Mouse (Mus musculus) lung, embryonic 16.5 days (tissue): ENCODE results near the gene Map2k6. TPM values are rescaled to one million over a fixed set of nuclear protein-coding genes. Genes with fewer than 3 reads are reported as not detected.
A peak's percentile ranks its signal among the peaks of the same experiment; 100 is the strongest.

ENCODE experiments used
- ATAC-seq: fragments of 200-750 bp; cut with Nextera tagmentation; 2 replicates; pipeline ENCODE4 v1.8.0; 2017; ENCODE audit warnings: low read depth, mild to moderate bottlenecking, moderate library complexity
- H3K27ac ChIP-seq: fragments of 300-500 bp; sonication (generic); 2 replicates; pipeline ENCODE4 v1.5.1; 2014; ENCODE audit warnings: mild to moderate bottlenecking, control low read depth, low read length
- H3K27me3 ChIP-seq: fragments of 300-500 bp; sonication (generic); 2 replicates; pipeline ENCODE4 v1.6.1; 2014; ENCODE audit warnings: low read depth, low read length, mixed read lengths; ENCODE audit not compliant: control insufficient read depth, insufficient read depth
- H3K36me3 ChIP-seq: fragments of 300-500 bp; sonication (generic); 2 replicates; pipeline ENCODE4 v1.6.1; 2014; ENCODE audit warnings: low read length; ENCODE audit not compliant: control insufficient read depth, insufficient read depth
- H3K4me1 ChIP-seq: fragments of 300-500 bp; sonication (generic); replicated peaks from 2 replicates; pipeline ENCODE4 v1.6.1; 2014; ENCODE audit warnings: low read length, mixed read lengths; ENCODE audit not compliant: control insufficient read depth, insufficient read depth
- H3K4me2 ChIP-seq: fragments of 300-500 bp; sonication (generic); 2 replicates; pipeline ENCODE4 v1.6.1; 2014; ENCODE audit warnings: low read depth, low read length, control low read depth
- H3K4me3 ChIP-seq: fragments of 300-500 bp; sonication (generic); 2 replicates; pipeline ENCODE4 v1.5.1; 2014; ENCODE audit warnings: mild to moderate bottlenecking, low read length, control low read depth
- H3K9ac ChIP-seq: fragments of 300-500 bp; sonication (generic); 2 replicates; pipeline ENCODE4 v1.6.1; 2014; ENCODE audit warnings: low read length, control low read depth
- H3K9me3 ChIP-seq: fragments of 300-500 bp; sonication (generic); 2 replicates; pipeline ENCODE4 v1.6.1; 2016; ENCODE audit warnings: low read length; ENCODE audit not compliant: control insufficient read depth
- WGBS: fragments of 180-500 bp; shearing (Covaris S2); extraction: QIAGEN DNeasy Blood & Tissue Kit; methylation state at CpG from one replicate; pipeline ENCODE4 v1.1.7; 2014; 5-methylcytosine and 5-hydroxymethylcytosine counted together
- polyA plus RNA-seq: library from polyadenylated mRNA; unstranded; fragments of >200 nt; fragmentation: Nextera tagmentation; extraction: Ambion mirVana; gene quantifications from 2 replicates; pipeline ENCODE4 v1.2.1, GENCODE M21; 2015

The Map2k6 gene
- polyA plus RNA-seq, 1 experiment from 2014 or later = 17.6 TPM

- Histone ChIP-seq H3K4me2 (no peak overlapping the region), H3K4me1 (peaks cover 7% of the 10 kb centered on the region), H3K36me3 (no peaks in the 10 kb centered on the region; the same call in 1 of the 2 replicates), H3K4me3 (no peak overlapping the region), H3K9ac (no peak overlapping the region), H3K9me3 (peaks cover 2% of the 10 kb centered on the region), H3K27ac (no peak overlapping the region), H3K27me3 (no peaks in the 10 kb centered on the region)
- no peak for ATAC-seq
- 96% methylated on average over 1 of the region's 1 CpGs for WGBS
These were observed 85.5 kb downstream of the Map2k6 start for GRCm38 (mm10) chr11:110484426-110484825.

GRCm38 (mm10) chr11:110485081-110485480, 86.2 kb downstream of the Map2k6 start:
- no peaks in the 10 kb centered on the region for H3K27me3 ChIP-seq
- WGBS = 71% methylated on average over 6 of the region's 6 CpGs
- no peak overlapping the region for H3K4me2 ChIP-seq
- no peaks in the 10 kb centered on the region; the same call in 1 of the 2 replicates for H3K4me1 ChIP-seq
- H3K9ac ChIP-seq = no peak overlapping the region
- peaks cover 2% of the 10 kb centered on the region for H3K9me3 ChIP-seq
- no peak for ATAC-seq
- no peaks in the 10 kb centered on the region; the same call in 1 of the 2 replicates for H3K36me3 ChIP-seq
- H3K27ac ChIP-seq = no peak overlapping the region
- no peak overlapping the region for H3K4me3 ChIP-seq

- Histone ChIP-seq H3K9ac (no peak overlapping the region), H3K27me3 (no peaks in the 10 kb centered on the region), H3K36me3 (peaks cover 7% of the 10 kb centered on the region), H3K4me3 (no peak overlapping the region), H3K4me1 (no peaks in the 10 kb centered on the region), H3K4me2 (no peak overlapping the region), H3K27ac (no peak overlapping the region), H3K9me3 (peaks cover 5% of the 10 kb centered on the region)
- 87% methylated on average over 6 of the region's 6 CpGs for WGBS
- ATAC-seq = no peak
These were observed 88.9 kb downstream of the Map2k6 start for GRCm38 (mm10) chr11:110487796-110488195.

DNA sequence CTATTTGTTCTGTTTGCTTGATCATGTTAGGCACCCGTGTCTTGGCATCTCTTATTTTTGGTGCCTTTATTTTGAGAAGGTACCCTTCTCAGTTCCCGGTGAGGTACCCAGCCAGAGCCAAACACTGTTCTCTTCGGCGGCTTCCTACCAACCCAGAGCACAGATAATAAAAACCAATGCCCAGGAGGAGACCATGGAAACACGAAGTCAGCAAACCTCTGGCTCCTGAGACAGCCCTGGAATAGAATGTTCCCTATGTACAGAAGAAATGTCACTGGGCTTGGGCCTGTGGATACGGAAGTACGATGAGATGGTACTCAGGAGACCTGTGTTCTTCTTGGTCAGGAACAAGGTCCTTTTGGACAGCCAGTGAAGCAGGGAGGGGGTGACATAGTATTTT, 89.4 kb downstream of the Map2k6 start:
- no peak overlapping the region for H3K4me2 ChIP-seq
- H3K9me3 ChIP-seq = peaks cover 5% of the 10 kb centered on the region
- peaks cover 10% of the 10 kb centered on the region for H3K36me3 ChIP-seq
- ATAC-seq = no peak
- 93% methylated on average over 7 of the region's 7 CpGs for WGBS
- H3K27me3 ChIP-seq = no peaks in the 10 kb centered on the region
- H3K9ac ChIP-seq = no peak overlapping the region
- no peaks in the 10 kb centered on the region for H3K4me1 ChIP-seq
- no peak overlapping the region for H3K27ac ChIP-seq
- H3K4me3 ChIP-seq = no peak overlapping the region

DNA sequence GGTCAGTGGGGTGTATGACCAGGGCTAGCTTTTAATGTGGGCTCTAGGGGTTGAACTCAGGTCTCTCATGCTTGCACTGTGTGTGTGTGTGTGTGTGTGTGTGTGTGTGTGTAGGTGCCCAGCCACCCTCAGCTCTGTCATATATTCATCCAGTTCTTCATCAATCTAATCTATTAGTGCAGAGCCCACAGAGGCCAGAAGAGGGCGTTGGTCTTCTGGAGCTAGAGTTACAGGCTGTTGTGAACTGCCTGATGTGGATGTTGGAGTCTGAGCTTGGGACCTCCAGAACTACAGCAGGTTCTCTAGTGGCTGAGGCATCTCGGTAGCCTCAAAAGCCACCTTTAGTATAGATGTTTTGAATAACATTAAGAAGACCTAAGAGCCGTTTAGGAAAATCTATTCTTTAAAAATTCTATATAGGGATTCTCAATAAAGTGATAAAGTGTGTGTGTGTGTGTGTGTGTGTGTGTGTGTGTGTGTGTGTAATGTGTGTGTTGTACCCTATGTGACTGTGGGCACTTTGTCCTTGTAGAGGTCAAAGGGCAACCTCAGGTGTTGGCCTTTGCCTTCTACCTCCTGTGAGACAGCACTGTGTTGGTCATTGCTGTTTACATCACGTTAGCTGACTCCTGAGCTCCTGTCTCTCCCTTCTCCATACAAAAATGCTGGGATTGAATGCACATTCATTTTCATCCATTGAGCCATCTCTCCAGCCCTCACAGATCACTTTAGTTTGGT, 96.6 kb downstream of the Map2k6 start:
- no peak overlapping the region for H3K9ac ChIP-seq
- H3K36me3 ChIP-seq = peaks cover 19% of the 10 kb centered on the region
- no peak overlapping the region for H3K27ac ChIP-seq
- no peaks in the 10 kb centered on the region for H3K27me3 ChIP-seq
- WGBS = 79% methylated on average over 4 of the region's 4 CpGs
- H3K4me1 ChIP-seq = peaks cover 4% of the 10 kb centered on the region
- H3K4me2 ChIP-seq = no peak overlapping the region
- H3K9me3 ChIP-seq = peaks cover 3% of the 10 kb centered on the region; the same call in 1 of the 2 replicates
- H3K4me3 ChIP-seq = no peak overlapping the region
- ATAC-seq = no peak

GRCm38 (mm10) chr11:110496061-110496446, 97.1 kb downstream of the Map2k6 start:
- 47% methylated on average over 12 of the region's 12 CpGs for WGBS
- H3K27ac ChIP-seq = no peak overlapping the region
- H3K36me3 ChIP-seq = peaks cover 19% of the 10 kb centered on the region

GRCm38 (mm10) chr11:110497743-110498142, 98.8 kb downstream of the Map2k6 start:
- Histone ChIP-seq H3K4me2 (no peak overlapping the region), H3K9ac (no peak overlapping the region), H3K4me3 (no peak overlapping the region), H3K36me3 (peaks cover 13% of the 10 kb centered on the region), H3K4me1 (peaks cover 4% of the 10 kb centered on the region), H3K27me3 (no peaks in the 10 kb centered on the region), H3K27ac (no peak overlapping the region), H3K9me3 (no peaks in the 10 kb centered on the region)
- whole genome bisulfite sequencing = 88% methylated on average over 8 of the region's 8 CpGs
- ATAC-seq = no peak

More at GRCm38 (mm10) chr11:110496061-110496446, 97.1 kb downstream of the Map2k6 start:
- peaks cover 4% of the 10 kb centered on the region for H3K4me1 ChIP-seq
- no peaks in the 10 kb centered on the region for H3K27me3 ChIP-seq
- H3K4me2 ChIP-seq = no peak overlapping the region
- H3K9me3 ChIP-seq = peaks cover 3% of the 10 kb centered on the region; the same call in 1 of the 2 replicates
- no peak overlapping the region for H3K4me3 ChIP-seq
- no peak overlapping the region for H3K9ac ChIP-seq
- ATAC-seq = peak; percentile 28; the same call in 1 of the 2 replicates

DNA sequence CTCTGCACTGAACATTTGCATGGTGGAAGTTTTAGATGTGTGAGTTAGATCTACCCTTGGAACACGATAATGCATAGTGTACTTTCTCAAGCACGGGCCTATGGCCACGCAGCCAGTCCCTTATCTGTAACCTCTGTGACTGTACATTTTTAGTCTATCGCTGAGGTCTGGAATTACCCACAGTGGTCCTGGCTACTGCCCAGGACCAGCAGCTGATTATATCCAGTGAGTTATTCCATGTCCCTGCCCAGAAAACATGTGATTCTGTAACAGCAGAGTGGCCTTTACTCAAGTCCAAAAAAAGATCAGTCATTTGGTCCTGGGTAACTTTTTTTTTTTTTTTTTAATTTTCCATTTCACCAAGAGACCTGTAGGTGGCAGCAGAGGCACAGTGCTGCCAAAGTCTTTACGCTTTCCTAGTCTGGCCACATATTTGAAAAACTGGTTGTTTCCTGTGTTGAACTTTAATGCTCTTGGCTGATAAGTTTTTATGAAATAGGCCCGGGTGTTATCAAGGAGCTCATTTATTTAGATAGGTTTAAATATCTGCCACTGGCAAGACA, 99.8 kb downstream of the Map2k6 start:
- ATAC-seq = peak; percentile 44
- no peak overlapping the region for H3K9ac ChIP-seq
- 34% methylated on average over 6 of the region's 6 CpGs for WGBS
- no peak overlapping the region for H3K4me2 ChIP-seq
- H3K4me3 ChIP-seq = no peak overlapping the region
- no peak overlapping the region for H3K27ac ChIP-seq
- H3K9me3 ChIP-seq = no peaks in the 10 kb centered on the region
- peaks cover 4% of the 10 kb centered on the region for H3K4me1 ChIP-seq
- H3K27me3 ChIP-seq = no peaks in the 10 kb centered on the region
- H3K36me3 ChIP-seq = peaks cover 6% of the 10 kb centered on the region; the same call in 1 of the 2 replicates

- no peak overlapping the region for H3K4me3 ChIP-seq
- no peaks in the 10 kb centered on the region for H3K27me3 ChIP-seq
- WGBS = 63% methylated on average over 11 of the region's 11 CpGs
- H3K27ac ChIP-seq = no peak overlapping the region
- peak; percentile 20; the same call in 1 of the 2 replicates for ATAC-seq
- H3K9ac ChIP-seq = no peak overlapping the region
- peaks cover 4% of the 10 kb centered on the region for H3K4me1 ChIP-seq
- no peaks in the 10 kb centered on the region for H3K9me3 ChIP-seq
- no peak overlapping the region for H3K4me2 ChIP-seq
- peaks cover 10% of the 10 kb centered on the region for H3K36me3 ChIP-seq
These were observed 104.2 kb downstream of the Map2k6 start for GRCm38 (mm10) chr11:110502937-110503670.
